8 mouse cellular contexts compared by ENCODE assay signal in the genomic region with DNA sequence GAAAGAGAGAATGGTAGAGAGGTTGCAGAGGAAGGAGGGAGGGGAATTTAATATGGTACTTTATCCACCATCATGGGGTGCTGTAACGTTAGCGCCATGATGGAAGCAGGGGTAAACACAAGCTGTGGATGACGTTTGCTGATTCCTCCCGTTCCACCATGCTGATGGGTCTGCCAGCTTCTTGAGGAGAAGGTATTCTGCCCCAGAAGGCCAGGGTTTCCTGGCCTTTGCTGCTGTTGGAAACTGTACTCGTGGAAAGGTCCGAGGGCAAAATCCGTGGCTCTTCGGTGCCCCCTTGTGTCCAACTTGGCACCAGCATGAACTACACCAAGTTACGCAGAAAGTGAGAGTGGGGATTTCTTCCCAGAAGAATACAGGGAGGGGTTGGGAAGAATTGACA.
DNase-seq lines count a peak whose midpoint lies in the region; ATAC-seq and TF ChIP-seq lines count a peak whose summit lies in the region.

No protein-coding gene starts in this region.

- 18% methylated on average over 9 of the region's 9 CpGs for WGBS in thymus, adult 2 months
- 11% methylated on average over 9 of the region's 9 CpGs for WGBS in heart, embryonic 11.5 days (ENCODE audit: insufficient replicate concordance)
- 8% methylated on average over 9 of the region's 9 CpGs for WGBS in kidney, embryonic 14.5 days
- 10% methylated on average over 9 of the region's 9 CpGs for WGBS in liver, adult 2 months
- whole genome bisulfite sequencing in neural tube, embryonic 12.5 days = 4% methylated on average over 9 of the region's 9 CpGs

- no peaks in the 10 kb centered on the region for H3K36me3 ChIP-seq in thymus, adult 2 months (ENCODE audit: control insufficient read depth, insufficient read depth, low read length)
- H3K36me3 ChIP-seq in heart, embryonic 11.5 days (ENCODE audit: control insufficient read depth, insufficient read depth, low read length) = no peaks in the 10 kb centered on the region
- no peaks in the 10 kb centered on the region for H3K36me3 ChIP-seq in kidney, embryonic 14.5 days (ENCODE audit: control insufficient read depth, insufficient read depth, low read length)
- no peaks in the 10 kb centered on the region for H3K36me3 ChIP-seq in liver, adult 2 months (ENCODE audit: control insufficient read depth, insufficient read depth, low read length)
- no peaks in the 10 kb centered on the region for H3K36me3 ChIP-seq in neural tube, embryonic 12.5 days

- ATAC-seq in heart, embryonic 11.5 days (replicated peaks; ENCODE audit: insufficient number of reproducible peaks, low FRiP score, low TSS enrichment) = no peak
- ATAC-seq in kidney, embryonic 14.5 days (ENCODE audit: low FRiP score, low TSS enrichment) = peak; percentile 89; the same call in 1 of the 2 replicates
- ATAC-seq in neural tube, embryonic 12.5 days (ENCODE audit: low FRiP score, low read depth) = peak; percentile 74

- H3K4me3 ChIP-seq in thymus, adult 2 months (ENCODE audit: control insufficient read depth, insufficient read depth, low read length) = no peak overlapping the region
- peak overlapping the region; percentile 8; the same call in 1 of the 2 replicates for H3K4me3 ChIP-seq in heart, embryonic 11.5 days (ENCODE audit: low read depth, low read length)
- H3K4me3 ChIP-seq in kidney, embryonic 14.5 days (ENCODE audit: low read length) = no peak overlapping the region
- H3K4me3 ChIP-seq in liver, adult 2 months (ENCODE audit: insufficient read depth, low read depth, low read length) = no peak overlapping the region
- H3K4me3 ChIP-seq in neural tube, embryonic 12.5 days = no peak overlapping the region

- no peaks in the 10 kb centered on the region for H3K4me1 ChIP-seq in thymus, adult 2 months (replicated peaks; ENCODE audit: control insufficient read depth, insufficient read depth, low read length)
- H3K4me1 ChIP-seq in heart, embryonic 11.5 days (ENCODE audit: control insufficient read depth, insufficient read depth, low read length) = no peaks in the 10 kb centered on the region
- H3K4me1 ChIP-seq in kidney, embryonic 14.5 days (ENCODE audit: control insufficient read depth, insufficient read depth, low read length) = no peaks in the 10 kb centered on the region
- H3K4me1 ChIP-seq in liver, adult 2 months (ENCODE audit: control insufficient read depth, insufficient read depth, low read length) = peaks cover 1% of the 10 kb centered on the region; the same call in 1 of the 2 replicates
- no peaks in the 10 kb centered on the region for H3K4me1 ChIP-seq in neural tube, embryonic 12.5 days

- H3K27me3 ChIP-seq in thymus, adult 2 months (ENCODE audit: control insufficient read depth, insufficient read depth, low read length) = no peaks in the 10 kb centered on the region
- no peaks in the 10 kb centered on the region for H3K27me3 ChIP-seq in heart, embryonic 11.5 days (ENCODE audit: control insufficient read depth, insufficient read depth, low read length)
- H3K27me3 ChIP-seq in kidney, embryonic 14.5 days (ENCODE audit: control insufficient read depth, insufficient read depth, low read length) = no peaks in the 10 kb centered on the region
- H3K27me3 ChIP-seq in liver, adult 2 months (ENCODE audit: control insufficient read depth, insufficient read depth, low read length) = no peaks in the 10 kb centered on the region
- H3K27me3 ChIP-seq in neural tube, embryonic 12.5 days (replicated peaks) = no peaks in the 10 kb centered on the region

- H3K4me2 ChIP-seq in heart, embryonic 11.5 days = peak overlapping the region; percentile 43; the same call in 1 of the 2 replicates
- peak overlapping the region; percentile 24 for H3K4me2 ChIP-seq in kidney, embryonic 14.5 days (replicated peaks; ENCODE audit: low read depth, low read length)
- H3K4me2 ChIP-seq in neural tube, embryonic 12.5 days (replicated peaks) = peak overlapping the region; percentile 25; the same call in 1 of the 2 replicates

- peak; percentile 12 for DNase-seq in thymus, adult 2 months
- DNase-seq in thymus, adult 18-20 months = no peak
- peak; percentile 85 for DNase-seq in embryo, embryonic 11 days
- DNase-seq in liver, adult 2 months (ENCODE audit: extremely low read depth, low read depth, low spot score) = peak; percentile 26
- peak; percentile 83 for DNase-seq in testis, postnatal 10 days (ENCODE audit: low spot score)

- no peak overlapping the region for H3K9ac ChIP-seq in heart, embryonic 11.5 days (ENCODE audit: low read depth, low read length)
- H3K9ac ChIP-seq in kidney, embryonic 14.5 days (ENCODE audit: low read depth, low read length) = no peak overlapping the region
- H3K9ac ChIP-seq in liver, adult 2 months (ENCODE audit: low read depth, low read length) = no peak overlapping the region
- no peak overlapping the region for H3K9ac ChIP-seq in neural tube, embryonic 12.5 days

- no peaks in the 10 kb centered on the region for H3K9me3 ChIP-seq in heart, embryonic 11.5 days (replicated peaks; ENCODE audit: control insufficient read depth, low read length)
- no peaks in the 10 kb centered on the region for H3K9me3 ChIP-seq in kidney, embryonic 14.5 days (ENCODE audit: control insufficient read depth, low read length)
- H3K9me3 ChIP-seq in neural tube, embryonic 12.5 days = no peaks in the 10 kb centered on the region

- TF ChIP-seq POLR2A in thymus, adult 2 months (IDR thresholded peaks at IDR 0.05; ENCODE audit: control insufficient read depth, extremely low read depth, insufficient read depth, low read length, poor library complexity) = no peak
- no peak for TF ChIP-seq POLR2A in liver, adult 2 months (IDR thresholded peaks at IDR 0.05; ENCODE audit: extremely low read depth, insufficient read depth, low read length)

- H3K27ac ChIP-seq in thymus, adult 2 months (ENCODE audit: control insufficient read depth, insufficient read depth, low read length) = no peak overlapping the region
- no peak overlapping the region for H3K27ac ChIP-seq in heart, embryonic 11.5 days (ENCODE audit: low read depth, low read length)
- H3K27ac ChIP-seq in kidney, embryonic 14.5 days (ENCODE audit: low read depth, low read length) = no peak overlapping the region
- no peak overlapping the region for H3K27ac ChIP-seq in liver, adult 2 months (replicated peaks; ENCODE audit: insufficient read depth, low read depth, low read length)
- no peak overlapping the region for H3K27ac ChIP-seq in neural tube, embryonic 12.5 days

- peak; percentile 18; the same call in 1 of the 2 replicates for TF ChIP-seq CTCF in thymus, adult 2 months (IDR thresholded peaks at IDR 0.05; ENCODE audit: borderline replicate concordance, control insufficient read depth, extremely low read depth, insufficient read depth, low read length, poor library complexity)
- peak; percentile 86 for TF ChIP-seq CTCF in liver, adult 2 months (IDR thresholded peaks at IDR 0.05; ENCODE audit: low read depth, low read length)

- no peaks in the 10 kb centered on the region for H3K79me2 ChIP-seq in liver, adult 2 months (ENCODE audit: control insufficient read depth, insufficient read depth, low read length)

Comparison
In these comparisons a context has a peak if more than half of its experiments do, and no peak if none do; other contexts are left out.
1. DNase-seq: peak in thymus, adult 2 months (single experiment), embryo, embryonic 11 days (single experiment), liver, adult 2 months (single experiment) and testis, postnatal 10 days (single experiment); none in thymus, adult 18-20 months (0 of 2).
2. Peak in every context shown above with its lines, with median percentiles within 50 percentile points of each other: H3K4me2 ChIP-seq.